Mouse (Mus musculus) left cerebral cortex, postnatal 25 days (tissue): ENCODE data around the gene Fam8a1. TPM values are rescaled to one million over a fixed set of nuclear protein-coding genes. Genes with fewer than 3 reads are reported as not detected.

Experiments
- DNase-seq, 2 experiments: peaks; one replicate each; pipeline ENCODE4 v3.0.0; 2022; ENCODE audit warnings: low spot score in 2 of 2, mixed read lengths in 1 of 2
- intact Hi-C: fragments of 180-260 bp; cut with DNase I; formaldehyde crosslinking; loops from one replicate; pipeline ENCODE4 v1.15.1; 2025
- total RNA-seq, 2 experiments: library from RNA; stranded (reverse); gene quantifications; 2 replicates each; pipeline ENCODE4 v1.2.3; 2021

Fam8a1 gene
- total RNA-seq, 2 experiments from 2014 or later = 82.9 to 85.4 TPM

DNA sequence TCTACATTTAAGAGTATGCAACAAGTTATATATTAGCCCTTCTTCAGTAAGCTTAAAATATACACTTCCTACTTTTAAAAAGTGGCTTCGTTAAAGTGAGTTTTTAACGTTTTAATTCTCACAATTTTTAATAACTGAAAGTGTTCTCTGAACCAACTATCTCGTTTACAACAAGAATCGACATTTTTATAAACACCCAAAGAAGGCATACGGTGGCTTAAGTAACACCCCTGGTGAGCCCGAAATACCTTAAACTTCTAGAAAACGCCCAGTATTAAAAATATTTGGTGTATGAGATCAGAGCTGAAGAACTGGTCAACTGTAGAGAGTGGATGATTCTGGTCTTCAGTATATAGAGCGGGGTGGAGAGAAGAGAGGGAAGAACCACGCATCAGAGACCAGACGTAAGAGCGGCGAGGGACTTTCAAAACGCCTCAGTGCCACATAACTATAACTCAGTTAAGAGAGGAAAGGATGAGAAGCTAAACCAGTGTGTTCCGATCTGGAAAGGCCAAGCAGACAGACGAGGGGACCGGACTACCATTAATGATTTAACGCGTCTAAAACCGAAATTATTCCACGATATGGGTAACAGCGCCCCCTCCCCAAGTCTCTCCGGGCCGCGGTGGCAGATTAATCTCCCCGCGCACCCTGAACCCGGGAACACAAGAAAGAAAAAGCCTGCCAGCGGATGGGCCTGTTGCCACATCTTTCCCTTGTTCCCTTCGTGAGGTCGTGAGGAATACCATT, 57.1 kb downstream of the Fam8a1 start:
- intact Hi-C loops = no loop called here
- DNase-seq = peak in 1 of 2 experiments; percentile 12

DNA sequence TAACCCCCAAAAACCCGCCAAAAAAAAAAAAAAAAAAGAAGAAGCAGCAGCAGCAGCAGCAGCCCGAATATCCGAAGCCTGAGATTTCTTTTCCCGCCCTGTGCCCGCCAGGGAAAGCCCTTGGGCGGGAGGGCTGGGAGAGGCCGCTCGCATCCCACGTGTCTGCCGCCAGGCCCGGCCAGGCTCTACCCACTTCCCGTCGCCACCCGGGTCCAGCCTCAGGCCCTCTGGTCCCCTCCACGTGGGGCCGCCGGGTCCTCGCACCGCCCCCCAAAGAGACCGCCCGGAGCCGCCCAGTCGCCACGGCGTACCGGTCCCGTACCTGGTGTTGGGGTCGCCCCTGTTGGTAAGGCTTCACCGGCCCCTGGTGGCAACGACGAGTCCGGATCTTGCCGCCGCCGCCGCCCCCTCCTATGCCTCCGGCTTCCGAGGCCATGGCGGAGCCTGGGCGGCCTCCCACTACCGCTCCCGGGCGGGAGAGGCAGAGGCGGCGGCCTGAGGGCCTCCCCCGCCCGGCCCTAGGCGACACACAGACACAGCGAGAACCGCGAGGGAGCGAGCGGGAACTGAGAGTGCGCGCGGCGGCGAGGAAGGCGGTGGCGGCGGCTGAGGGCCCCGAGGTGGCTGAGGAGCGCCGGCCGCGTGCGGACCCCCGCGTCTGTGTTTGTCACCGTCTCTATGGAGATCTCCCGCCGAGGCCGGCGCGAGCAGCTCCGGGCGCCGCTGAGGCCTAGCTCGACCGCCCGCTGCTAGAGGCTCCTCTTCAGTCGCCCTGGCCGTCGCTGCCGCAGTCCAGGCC, 57.9 kb downstream of the Fam8a1 start:
- peak in 1 of 2 experiments; percentile 30 for DNase-seq
- intact Hi-C loops = no loop called here

Other genes with a start within 250 kb of the Fam8a1 start
- gene Cap2, start 167.7 kb upstream of the Fam8a1 start, total RNA-seq = 100 to 1,000 TPM; 252 to 280 TPM
- gene Nup153, start 58.4 kb downstream of the Fam8a1 start, total RNA-seq = 10 to 100 TPM; 52.0 to 57.7 TPM